Mouse (Mus musculus) forebrain, embryonic 14.5 days (tissue): ENCODE data around the gene Ccdc172. TPM values are rescaled to one million over a fixed set of nuclear protein-coding genes. Genes with fewer than 3 reads are reported as not detected.

ENCODE experiments used
- ATAC-seq: fragments of 200-750 bp; cut with Nextera tagmentation; 2 replicates; pipeline ENCODE4 v1.8.0; 2017; ENCODE audit warnings: mild to moderate bottlenecking, moderate library complexity
- DNase-seq: peaks from one replicate; pipeline ENCODE4 v3.0.0-alpha.2; 2015; ENCODE audit warnings: low spot score
- H3K27ac ChIP-seq: fragments of 300-500 bp; sonication (generic); 2 replicates; pipeline ENCODE4 v1.5.1; 2014; ENCODE audit warnings: low read depth, mild to moderate bottlenecking, control low read depth, low read length, moderate library complexity
- H3K27me3 ChIP-seq: fragments of 300-500 bp; sonication (generic); replicated peaks from 2 replicates; pipeline ENCODE4 v1.6.1; 2014; ENCODE audit warnings: low read length, control low read depth, mixed read lengths; ENCODE audit not compliant: control insufficient read depth, insufficient read depth
- H3K36me3 ChIP-seq: fragments of 300-500 bp; sonication (generic); 2 replicates; pipeline ENCODE4 v1.6.1; 2014; ENCODE audit warnings: low read length, control low read depth; ENCODE audit not compliant: control insufficient read depth, insufficient read depth
- H3K4me1 ChIP-seq: fragments of 300-500 bp; sonication (generic); 2 replicates; pipeline ENCODE4 v1.6.1; 2014; ENCODE audit warnings: antibody characterized with exemption, low read length, control low read depth; ENCODE audit not compliant: control insufficient read depth, insufficient read depth
- H3K4me2 ChIP-seq: fragments of 300-500 bp; sonication (generic); 2 replicates; pipeline ENCODE4 v1.6.1; 2014; ENCODE audit warnings: mild to moderate bottlenecking, control low read depth, low read length
- H3K4me3 ChIP-seq: fragments of 300-500 bp; sonication (generic); 2 replicates; pipeline ENCODE4 v1.5.1; 2014; ENCODE audit warnings: low read depth, low read length, control low read depth
- H3K9ac ChIP-seq: fragments of 300-500 bp; sonication (generic); 2 replicates; pipeline ENCODE4 v1.6.1; 2014; ENCODE audit warnings: mild to moderate bottlenecking, low read length, control low read depth, moderate library complexity
- H3K9me3 ChIP-seq: fragments of 300-500 bp; sonication (generic); replicated peaks from 2 replicates; pipeline ENCODE4 v1.6.1; 2016; ENCODE audit warnings: low read length, control low read depth, mixed read lengths; ENCODE audit not compliant: control insufficient read depth
- WGBS: fragments of 180-500 bp; shearing (Covaris S2); extraction: QIAGEN DNeasy Blood & Tissue Kit; methylation state at CpG from one replicate; pipeline ENCODE4 v1.1.7; 2014; 5-methylcytosine and 5-hydroxymethylcytosine counted together
- polyA plus RNA-seq: library from polyadenylated mRNA; unstranded; fragments of >200 nt; fragmentation: Nextera tagmentation; extraction: Ambion mirVana; gene quantifications from 2 replicates; pipeline ENCODE4 v1.2.1, GENCODE M21; 2014

Ccdc172 gene
- polyA plus RNA-seq, result not detected in 2 replicates

GRCm38 (mm10) chr19:58511818-58512217, at the start of gene Ccdc172:
TSS of gene Ccdc172 (plus strand) at chr19:58511993.
- WGBS, result 93% methylated on average over 17 of the region's 17 CpGs
- DNase-seq (no peak), ATAC-seq (no peak)
- Histone ChIP-seq H3K4me1 (no peaks in the 10 kb centered on the region), H3K4me2 (no peak within 1 kb of the TSS), H3K36me3 (no peaks in the 10 kb centered on the region), H3K4me3 (no peak within 1 kb of the TSS), H3K27me3 (no peaks in the 10 kb centered on the region), H3K9me3 (no peaks in the 10 kb centered on the region), H3K9ac (no peak within 1 kb of the TSS), H3K27ac (no peak within 1 kb of the TSS)

DNA sequence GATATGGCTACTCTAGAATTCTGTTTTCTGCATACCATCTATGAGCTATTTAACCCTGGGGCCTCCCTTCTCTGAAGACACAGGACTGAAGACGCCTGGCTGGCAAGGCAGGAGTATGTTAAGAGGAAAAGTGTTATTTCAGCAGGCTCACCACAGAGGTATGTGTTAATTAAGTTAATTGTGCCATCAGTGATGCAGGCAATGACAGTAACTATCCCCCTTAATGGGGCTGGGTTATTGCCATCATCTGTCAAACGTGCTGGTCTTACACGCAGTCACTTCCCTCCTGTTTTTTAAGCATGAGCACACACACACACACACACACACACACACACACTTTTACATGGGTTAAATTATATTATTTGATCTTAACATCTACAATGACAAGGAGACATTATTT, 48.0 kb upstream of the Ccdc172 start:
- ATAC-seq (no peak), DNase-seq (peak; percentile 44)
- H3K9me3 ChIP-seq, result no peaks in the 10 kb centered on the region
- H3K27me3 ChIP-seq, result 0 out of 2 replicates have a peak, but pooled peaks cover 3% of the 10 kb centered on the region
- H3K36me3 ChIP-seq, result no peaks in the 10 kb centered on the region
- H3K27ac ChIP-seq, result no peak overlapping the region
- H3K9ac ChIP-seq, result no peak overlapping the region
- H3K4me1 ChIP-seq, result peaks cover 7% of the 10 kb centered on the region; the same call in 1 of the 2 replicates
- H3K4me2 ChIP-seq, result no peak overlapping the region
- no peak overlapping the region for H3K4me3 ChIP-seq
- WGBS, result 35% methylated on average over 3 of the region's 3 CpGs

DNA sequence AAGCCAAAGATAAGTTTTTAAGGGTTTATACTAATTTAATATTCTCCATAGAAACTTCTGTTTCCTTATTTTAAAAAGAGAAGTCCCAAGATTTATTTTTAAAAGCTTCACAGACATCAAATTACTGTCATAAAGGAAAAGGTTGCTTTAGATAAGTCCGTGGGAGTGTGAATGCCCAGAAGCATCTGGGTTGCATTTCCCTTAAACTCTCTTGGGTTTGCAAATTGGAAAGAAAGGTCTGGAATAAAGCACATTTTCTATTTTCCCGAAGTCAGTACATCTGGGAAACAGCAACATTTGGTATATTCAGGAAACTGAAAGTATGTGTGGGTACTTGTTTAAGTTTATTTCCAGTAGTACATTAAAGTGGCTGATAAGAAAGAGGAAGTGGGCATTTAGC, 43.5 kb upstream of the Ccdc172 start:
- H3K27ac ChIP-seq, result no peak overlapping the region
- no peak overlapping the region for H3K9ac ChIP-seq
- ATAC-seq (no peak), DNase-seq (no peak)
- no peaks in the 10 kb centered on the region for H3K9me3 ChIP-seq
- no peaks in the 10 kb centered on the region for H3K27me3 ChIP-seq
- H3K4me1 ChIP-seq, result 0 out of 2 replicates have a peak, but pooled peaks cover 5% of the 10 kb centered on the region
- no peaks in the 10 kb centered on the region for H3K36me3 ChIP-seq
- H3K4me2 ChIP-seq, result no peak overlapping the region
- H3K4me3 ChIP-seq, result no peak overlapping the region
- WGBS, result 68% methylated on average over 2 of the region's 2 CpGs

DNA sequence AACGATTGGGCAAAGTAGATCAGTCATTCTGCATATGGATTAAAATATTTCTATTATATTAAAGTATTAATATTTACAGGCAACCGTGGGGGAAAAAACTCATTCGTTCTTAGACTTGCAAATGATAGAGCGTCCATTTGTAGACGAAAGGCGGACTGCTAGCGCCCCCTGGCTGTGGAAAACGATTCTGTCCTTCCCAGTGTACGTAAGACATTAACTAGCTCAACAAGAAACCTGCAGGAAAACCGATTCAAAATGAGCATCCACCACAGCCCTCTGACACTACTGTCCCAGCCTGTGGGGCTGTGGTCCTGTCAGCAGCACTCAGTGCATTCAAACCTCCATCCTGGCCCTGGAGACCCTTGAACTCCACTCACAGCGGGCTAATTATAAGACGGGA, 42.4 kb upstream of the Ccdc172 start:
- no peak overlapping the region for H3K4me3 ChIP-seq
- H3K27me3 ChIP-seq, result no peaks in the 10 kb centered on the region
- no peak overlapping the region for H3K4me2 ChIP-seq
- ATAC-seq, result peak; percentile 77
- H3K27ac ChIP-seq, result no peak overlapping the region
- peak overlapping the region; percentile 29; the same call in 1 of the 2 replicates for H3K9ac ChIP-seq
- WGBS, result 12% methylated on average over 12 of the region's 12 CpGs
- H3K4me1 ChIP-seq, result 0 out of 2 replicates have a peak, but pooled peaks cover 5% of the 10 kb centered on the region
- H3K36me3 ChIP-seq, result no peaks in the 10 kb centered on the region
- peak; percentile 94 for DNase-seq
- H3K9me3 ChIP-seq, result no peaks in the 10 kb centered on the region

- H3K4me3 ChIP-seq, result no peak overlapping the region
- H3K27me3 ChIP-seq, result no peaks in the 10 kb centered on the region
- no peaks in the 10 kb centered on the region for H3K36me3 ChIP-seq
- H3K4me1 ChIP-seq, result no peaks in the 10 kb centered on the region
- no peak overlapping the region for H3K9ac ChIP-seq
- no peaks in the 10 kb centered on the region for H3K9me3 ChIP-seq
- no peak overlapping the region for H3K27ac ChIP-seq
- no peak overlapping the region for H3K4me2 ChIP-seq
- WGBS, result 93% methylated on average over 3 of the region's 3 CpGs
- DNase-seq, result no peak
- no peak for ATAC-seq
Measured at GRCm38 (mm10) chr19:58474251-58474650, 37.5 kb upstream of the Ccdc172 start.

GRCm38 (mm10) chr19:58482373-58482977, 29.3 kb upstream of the Ccdc172 start:
- 85% methylated on average over 9 of the region's 9 CpGs for WGBS
- ATAC-seq, result no peak

DNA sequence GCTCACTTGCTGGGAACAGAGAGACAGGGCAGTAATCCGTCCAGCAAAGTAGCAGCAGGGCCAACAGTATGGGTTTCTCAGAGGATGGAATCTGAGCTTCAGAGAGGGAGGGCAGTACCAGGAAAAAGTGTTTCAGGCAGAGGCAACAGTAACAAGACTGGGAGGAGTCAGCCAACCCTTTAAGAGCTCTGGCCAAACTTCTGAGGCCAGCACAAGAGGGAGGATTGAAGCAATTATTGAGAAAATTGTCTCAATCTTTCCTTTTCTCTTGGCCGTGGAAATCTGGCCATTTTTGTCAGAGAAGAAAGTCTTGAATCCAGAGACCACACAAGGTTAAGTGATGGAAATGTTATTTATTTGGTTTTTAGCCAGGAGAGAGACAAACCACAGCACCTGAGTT, 25.1 kb upstream of the Ccdc172 start:
- Histone ChIP-seq H3K4me3 (no peak overlapping the region), H3K4me1 (no peaks in the 10 kb centered on the region), H3K27me3 (no peaks in the 10 kb centered on the region), H3K36me3 (no peaks in the 10 kb centered on the region), H3K9ac (no peak overlapping the region), H3K4me2 (no peak overlapping the region), H3K9me3 (no peaks in the 10 kb centered on the region), H3K27ac (no peak overlapping the region)
- no peak for DNase-seq
- ATAC-seq, result no peak
- WGBS, result 61% methylated on average over 2 of the region's 2 CpGs

More at GRCm38 (mm10) chr19:58482373-58482977, 29.3 kb upstream of the Ccdc172 start:
- Histone ChIP-seq H3K9me3 (0 out of 2 replicates have a peak, but pooled peaks cover 6% of the 10 kb centered on the region), H3K27ac (no peak overlapping the region), H3K4me2 (no peak overlapping the region), H3K36me3 (no peaks in the 10 kb centered on the region), H3K9ac (no peak overlapping the region), H3K27me3 (no peaks in the 10 kb centered on the region), H3K4me3 (no peak overlapping the region), H3K4me1 (no peaks in the 10 kb centered on the region)
- no peak for DNase-seq

GRCm38 (mm10) chr19:58497106-58497505, 14.7 kb upstream of the Ccdc172 start:
- 21% methylated on average over 3 of the region's 3 CpGs for WGBS
- Histone ChIP-seq H3K9me3 (no peaks in the 10 kb centered on the region), H3K9ac (no peak overlapping the region), H3K36me3 (no peaks in the 10 kb centered on the region), H3K4me2 (no peak overlapping the region), H3K4me3 (no peak overlapping the region), H3K27ac (no peak overlapping the region), H3K27me3 (no peaks in the 10 kb centered on the region), H3K4me1 (peaks cover 6% of the 10 kb centered on the region)
- DNase-seq (peak; percentile 68), ATAC-seq (no peak)

GRCm38 (mm10) chr19:58499420-58499966, 12.3 kb upstream of the Ccdc172 start:
- Histone ChIP-seq H3K4me1 (peaks cover 6% of the 10 kb centered on the region), H3K9ac (no peak overlapping the region), H3K4me2 (no peak overlapping the region), H3K27me3 (no peaks in the 10 kb centered on the region), H3K9me3 (no peaks in the 10 kb centered on the region), H3K27ac (no peak overlapping the region), H3K4me3 (no peak overlapping the region), H3K36me3 (no peaks in the 10 kb centered on the region)
- 87% methylated on average over 3 of the region's 3 CpGs for WGBS
- no peak for DNase-seq
- no peak for ATAC-seq
